9 mouse cellular contexts compared by ENCODE assay signal in the genomic region with DNA sequence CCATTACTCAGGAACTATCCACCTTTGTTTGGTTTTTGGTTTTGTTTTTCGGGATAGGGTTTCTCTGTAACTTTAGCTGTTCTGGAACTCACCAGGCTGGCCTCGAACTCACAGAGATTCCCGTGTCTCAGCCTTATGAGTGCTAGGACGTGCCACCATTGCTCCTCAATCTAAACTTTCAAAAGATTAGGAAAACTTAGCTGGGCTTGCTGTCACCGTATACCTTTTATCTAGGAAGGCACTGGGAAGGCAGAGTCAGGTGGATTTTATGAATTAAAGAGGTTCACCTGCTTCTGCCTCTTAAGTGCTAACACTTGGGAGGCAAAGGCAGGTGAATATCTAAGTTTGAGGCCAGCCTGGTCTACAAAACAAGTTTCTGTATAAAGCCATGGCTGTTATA. TPM values are rescaled to one million over a fixed set of nuclear protein-coding genes. Genes with fewer than 3 reads are reported as not detected.
DNase-seq lines count a peak whose midpoint lies in the region; ATAC-seq lines count a peak whose summit lies in the region.
"Had no signal": no experiment of that assay in that cellular context is flagged by ENCODE, and none has a peak within 500 bp of the region (broad histone marks: within the 10 kb centered on the region; RNA-seq: fewer than 3 reads in every experiment).

No protein-coding gene starts in this region.

- intact Hi-C loops in heart, postnatal 10 days (cut with DNase I) = no loop called here

- H3K4me3 ChIP-seq in heart, embryonic 15.5 days = peak overlapping the region; percentile 100
- H3K4me3 ChIP-seq in hindbrain, embryonic 11.5 days (ENCODE audit: low read depth, low read length) = peak overlapping the region; percentile 92
- H3K4me3 ChIP-seq in midbrain, embryonic 11.5 days (ENCODE audit: low read depth, low read length) = peak overlapping the region; percentile 99

- H3K27me3 ChIP-seq in heart, embryonic 15.5 days = no peaks in the 10 kb centered on the region
- H3K27me3 ChIP-seq in hindbrain, embryonic 11.5 days (ENCODE audit: control insufficient read depth, insufficient read depth, low read length) = no peaks in the 10 kb centered on the region
- H3K27me3 ChIP-seq in midbrain, embryonic 11.5 days (ENCODE audit: control insufficient read depth, insufficient read depth, low read length) = no peaks in the 10 kb centered on the region

- no peak for ATAC-seq in heart, embryonic 15.5 days (replicated peaks; ENCODE audit: insufficient number of reproducible peaks, insufficient read depth, low FRiP score, low read depth)
- ATAC-seq in hindbrain, embryonic 11.5 days (ENCODE audit: low FRiP score) = no peak
- no peak for ATAC-seq in midbrain, embryonic 11.5 days (ENCODE audit: low FRiP score)
- ATAC-seq in megakaryocyte-erythroid progenitor cell, adult 5-6 weeks (replicated peaks; ENCODE audit: low FRiP score, low TSS enrichment, poor library complexity, severe bottlenecking) = no peak

- no peak for DNase-seq in heart, postnatal 10 days
- peak; percentile 47 for DNase-seq in NIH3T3 (ENCODE audit: low read depth)
- DNase-seq in hindbrain, embryonic 11.5 days (ENCODE audit: low spot score) = peak; percentile 33
- DNase-seq in midbrain, embryonic 11.5 days (ENCODE audit: low spot score, missing footprints) = no peak
- no peak for DNase-seq in adrenal gland, adult (ENCODE audit: inconsistent age in 2 of 2, low spot score in 1 of 2)
- no peak for DNase-seq in cerebellum, postnatal 10 days
- DNase-seq: gastrocnemius, postnatal 25 days had no signal

- H3K27ac ChIP-seq in heart, embryonic 15.5 days = peak overlapping the region; percentile 99
- peak overlapping the region; percentile 93 for H3K27ac ChIP-seq in hindbrain, embryonic 11.5 days (ENCODE audit: low read depth, low read length)
- H3K27ac ChIP-seq in midbrain, embryonic 11.5 days (ENCODE audit: low read depth, low read length) = peak overlapping the region; percentile 96

- H3K9me3 ChIP-seq in heart, embryonic 15.5 days (replicated peaks) = no peaks in the 10 kb centered on the region
- H3K9me3 ChIP-seq in hindbrain, embryonic 11.5 days (ENCODE audit: control insufficient read depth, low read length) = no peaks in the 10 kb centered on the region
- no peaks in the 10 kb centered on the region for H3K9me3 ChIP-seq in midbrain, embryonic 11.5 days (ENCODE audit: control insufficient read depth, low read length)

- H3K4me1 ChIP-seq in heart, embryonic 15.5 days (replicated peaks) = peaks cover 34% of the 10 kb centered on the region
- no peaks in the 10 kb centered on the region; the same call in 1 of the 2 replicates for H3K4me1 ChIP-seq in hindbrain, embryonic 11.5 days (replicated peaks; ENCODE audit: control insufficient read depth, insufficient read depth, low read length)
- peaks cover 24% of the 10 kb centered on the region for H3K4me1 ChIP-seq in midbrain, embryonic 11.5 days (ENCODE audit: control insufficient read depth, insufficient read depth, low read length)

- 0 out of 2 replicates have a peak, but pooled peaks cover 4% of the 10 kb centered on the region for H3K36me3 ChIP-seq in heart, embryonic 15.5 days
- no peaks in the 10 kb centered on the region for H3K36me3 ChIP-seq in hindbrain, embryonic 11.5 days (ENCODE audit: control insufficient read depth, insufficient read depth, low read length)
- H3K36me3 ChIP-seq in midbrain, embryonic 11.5 days (ENCODE audit: control insufficient read depth, insufficient read depth, low read length) = peaks cover 2% of the 10 kb centered on the region; the same call in 1 of the 2 replicates

- WGBS in heart, embryonic 15.5 days = 43% methylated on average over 5 of the region's 5 CpGs
- WGBS in hindbrain, embryonic 11.5 days = 44% methylated on average over 5 of the region's 5 CpGs
- 37% methylated on average over 5 of the region's 5 CpGs for WGBS in midbrain, embryonic 11.5 days

- peak overlapping the region; percentile 100 for H3K9ac ChIP-seq in heart, embryonic 15.5 days
- H3K9ac ChIP-seq in hindbrain, embryonic 11.5 days (ENCODE audit: low read depth, low read length) = peak overlapping the region; percentile 98
- peak overlapping the region; percentile 99 for H3K9ac ChIP-seq in midbrain, embryonic 11.5 days (ENCODE audit: low read length)

- peak overlapping the region; percentile 75 for H3K4me2 ChIP-seq in heart, embryonic 15.5 days
- H3K4me2 ChIP-seq in hindbrain, embryonic 11.5 days (replicated peaks; ENCODE audit: low read depth, low read length) = peak overlapping the region; percentile 53
- H3K4me2 ChIP-seq in midbrain, embryonic 11.5 days = peak overlapping the region; percentile 79

RNA-seq across cellular contexts. Expression of a gene that starts 0.8 kb away (rescaled TPM):
- 63.3 and 70.9 TPM in 2 replicates for polyA plus RNA-seq in heart, embryonic 15.5 days (2015; fragmentation: Nextera tagmentation; extraction: Ambion mirVana)
- total RNA-seq in heart, postnatal 10 days (2021) = 10 to 100 TPM; 44.2 to 48.1 TPM
- 118 and 125 TPM in 2 replicates for polyA plus RNA-seq in hindbrain, embryonic 11.5 days (2014; fragmentation: Nextera tagmentation; extraction: Ambion mirVana)
- polyA plus RNA-seq in midbrain, embryonic 11.5 days (2014; fragmentation: Nextera tagmentation; extraction: Ambion mirVana) = 113 and 130 TPM in 2 replicates
- 184 and 223 TPM in 2 replicates for total RNA-seq in megakaryocyte-erythroid progenitor cell, adult 5-6 weeks (2014; fragmentation: Nextera tagmentation)
- 419 and 570 TPM in 2 replicates for total RNA-seq in megakaryocyte-erythroid progenitor cell, adult 5-6 weeks (2017)

RNA-seq across cellular contexts. Expression of a gene that starts 5.2 kb away (rescaled TPM):
- polyA plus RNA-seq in heart, embryonic 15.5 days (2015; fragmentation: Nextera tagmentation; extraction: Ambion mirVana) = 52.3 and 52.5 TPM in 2 replicates
- total RNA-seq in heart, postnatal 10 days (2021) = 100 to 1,000 TPM; 213 to 228 TPM
- 16.3 and 21.7 TPM in 2 replicates for polyA plus RNA-seq in hindbrain, embryonic 11.5 days (2014; fragmentation: Nextera tagmentation; extraction: Ambion mirVana)
- 21.5 and 27.4 TPM in 2 replicates for polyA plus RNA-seq in midbrain, embryonic 11.5 days (2014; fragmentation: Nextera tagmentation; extraction: Ambion mirVana)
- total RNA-seq in megakaryocyte-erythroid progenitor cell, adult 5-6 weeks (2014; fragmentation: Nextera tagmentation) = 19.9 and 20.9 TPM in 2 replicates
- total RNA-seq in megakaryocyte-erythroid progenitor cell, adult 5-6 weeks (2017) = 41.5 and 44.8 TPM in 2 replicates

RNA-seq across cellular contexts. Expression of a gene that starts 41.0 kb away (rescaled TPM):
- 0.30 TPM in 1 of 2 replicates, not detected in the other for polyA plus RNA-seq in heart, embryonic 15.5 days (2015; fragmentation: Nextera tagmentation; extraction: Ambion mirVana)
- total RNA-seq in heart, postnatal 10 days (2021) = not detected
- 0.68 TPM in 1 of 2 replicates, not detected in the other for polyA plus RNA-seq in hindbrain, embryonic 11.5 days (2014; fragmentation: Nextera tagmentation; extraction: Ambion mirVana)
- polyA plus RNA-seq in midbrain, embryonic 11.5 days (2014; fragmentation: Nextera tagmentation; extraction: Ambion mirVana) = 0.34 and 0.43 TPM in 2 replicates
- not detected in 2 replicates for total RNA-seq in megakaryocyte-erythroid progenitor cell, adult 5-6 weeks (2014; fragmentation: Nextera tagmentation)
- total RNA-seq in megakaryocyte-erythroid progenitor cell, adult 5-6 weeks (2017) = not detected in 2 replicates
- total RNA-seq: gastrocnemius, postnatal 25 days had no signal

Comparison
In these comparisons a context has a peak if more than half of its experiments do, and no peak if none do; other contexts are left out.
1. DNase-seq: peak in NIH3T3 (single experiment) and hindbrain, embryonic 11.5 days (single experiment); none in heart, postnatal 10 days (0 of 2), midbrain, embryonic 11.5 days (single experiment), adrenal gland, adult (0 of 2) and cerebellum, postnatal 10 days (0 of 2).
2. Peak in every context shown above with its lines, with median percentiles within 50 percentile points of each other: H3K27ac ChIP-seq, H3K4me2 ChIP-seq, H3K4me3 ChIP-seq and H3K9ac ChIP-seq.